Mouse (Mus musculus): ENCODE data around the gene Eng. TPM values are rescaled to one million over a fixed set of nuclear protein-coding genes. Genes with fewer than 3 reads are reported as not detected.

The Eng gene
- polyA plus RNA-seq, 1 experiment from 2014 or later: 28.4 TPM

GRCm38 (mm10) chr2:32654743-32655393 is 8.5 kb downstream of the Eng start:
- no peak for ATAC-seq (ENCODE audit: low read depth)
- Histone ChIP-seq H3K4me2 (no peak overlapping the region), H3K9ac (no peak overlapping the region), H3K27ac (replicated peaks) (peak overlapping the region; percentile 38; the same call in 1 of the 2 replicates), H3K4me1 (replicated peaks) (0 out of 2 replicates have a peak, but pooled peaks cover 5% of the 10 kb centered on the region), H3K4me3 (no peak overlapping the region), H3K36me3 (no peaks in the 10 kb centered on the region), H3K27me3 (no peaks in the 10 kb centered on the region), H3K9me3 (no peaks in the 10 kb centered on the region)
- WGBS: 79% methylated on average over 14 of the region's 14 CpGs

- no peaks in the 10 kb centered on the region for H3K27me3 ChIP-seq
- 0 out of 2 replicates have a peak, but pooled peaks cover 5% of the 10 kb centered on the region for H3K4me1 ChIP-seq (replicated peaks)
- 89% methylated on average over 3 of the region's 3 CpGs for WGBS
- H3K9ac ChIP-seq: no peak overlapping the region
- no peak overlapping the region for H3K4me2 ChIP-seq
- ATAC-seq (ENCODE audit: low read depth): no peak
- H3K4me3 ChIP-seq: no peak overlapping the region
- H3K9me3 ChIP-seq: no peaks in the 10 kb centered on the region
- no peaks in the 10 kb centered on the region for H3K36me3 ChIP-seq
- H3K27ac ChIP-seq (replicated peaks): 0 out of 2 replicates have a peak overlapping the region, but pooled peaks have one; percentile 38
These were observed 9.0 kb downstream of the Eng start for GRCm38 (mm10) chr2:32655394-32655744.

- ATAC-seq (ENCODE audit: low read depth): no peak
- H3K9ac ChIP-seq: no peak overlapping the region
- H3K4me2 ChIP-seq: no peak overlapping the region
- H3K9me3 ChIP-seq: no peaks in the 10 kb centered on the region
- H3K4me1 ChIP-seq (replicated peaks): 0 out of 2 replicates have a peak, but pooled peaks cover 5% of the 10 kb centered on the region
- no peaks in the 10 kb centered on the region for H3K27me3 ChIP-seq
- H3K4me3 ChIP-seq: no peak overlapping the region
- H3K27ac ChIP-seq (replicated peaks): no peak overlapping the region
- WGBS: 67% methylated on average over 12 of the region's 12 CpGs
- no peaks in the 10 kb centered on the region for H3K36me3 ChIP-seq
These were observed 9.4 kb downstream of the Eng start for GRCm38 (mm10) chr2:32655826-32656225.

- Histone ChIP-seq H3K27me3 (no peaks in the 10 kb centered on the region), H3K27ac (replicated peaks) (no peak overlapping the region), H3K9ac (no peak overlapping the region), H3K4me1 (replicated peaks) (0 out of 2 replicates have a peak, but pooled peaks cover 5% of the 10 kb centered on the region), H3K36me3 (no peaks in the 10 kb centered on the region), H3K4me2 (no peak overlapping the region), H3K9me3 (no peaks in the 10 kb centered on the region), H3K4me3 (no peak overlapping the region)
- 86% methylated on average over 2 of the region's 2 CpGs for WGBS
- no peak for ATAC-seq (ENCODE audit: low read depth)
These were observed 12.5 kb downstream of the Eng start for GRCm38 (mm10) chr2:32658873-32659272.

- WGBS: 71% methylated on average over 7 of the region's 7 CpGs
- no peak overlapping the region for H3K4me2 ChIP-seq
- no peaks in the 10 kb centered on the region for H3K9me3 ChIP-seq
- H3K36me3 ChIP-seq: no peaks in the 10 kb centered on the region
- peaks cover 4% of the 10 kb centered on the region; the same call in 1 of the 2 replicates for H3K4me1 ChIP-seq (replicated peaks)
- no peak for ATAC-seq (ENCODE audit: low read depth)
- no peak overlapping the region for H3K27ac ChIP-seq (replicated peaks)
- no peaks in the 10 kb centered on the region for H3K27me3 ChIP-seq
- H3K4me3 ChIP-seq: no peak overlapping the region
- no peak overlapping the region for H3K9ac ChIP-seq
These were observed 15.2 kb downstream of the Eng start for GRCm38 (mm10) chr2:32661509-32662107.

- Histone ChIP-seq H3K27me3 (no peaks in the 10 kb centered on the region), H3K9ac (no peak overlapping the region), H3K36me3 (no peaks in the 10 kb centered on the region), H3K4me3 (no peak overlapping the region), H3K4me1 (replicated peaks) (peaks cover 4% of the 10 kb centered on the region; the same call in 1 of the 2 replicates), H3K9me3 (no peaks in the 10 kb centered on the region), H3K4me2 (no peak overlapping the region), H3K27ac (replicated peaks) (no peak overlapping the region)
- WGBS: 56% methylated on average over 5 of the region's 5 CpGs
- no peak for ATAC-seq (ENCODE audit: low read depth)
These were observed 15.9 kb downstream of the Eng start for GRCm38 (mm10) chr2:32662291-32662690.

GRCm38 (mm10) chr2:32665345-32665744 is 18.9 kb downstream of the Eng start:
- H3K9ac ChIP-seq: 0 out of 2 replicates have a peak overlapping the region, but pooled peaks have one; percentile 12
- H3K4me2 ChIP-seq: no peak overlapping the region
- no peaks in the 10 kb centered on the region for H3K27me3 ChIP-seq
- H3K9me3 ChIP-seq: no peaks in the 10 kb centered on the region
- no peaks in the 10 kb centered on the region for H3K36me3 ChIP-seq
- WGBS: 67% methylated on average over 8 of the region's 8 CpGs
- H3K27ac ChIP-seq (replicated peaks): no peak overlapping the region
- no peak overlapping the region for H3K4me3 ChIP-seq
- 0 out of 2 replicates have a peak, but pooled peaks have one; percentile 8 for ATAC-seq (ENCODE audit: low read depth)
- peaks cover 12% of the 10 kb centered on the region for H3K4me1 ChIP-seq (replicated peaks)

- 81% methylated on average over 6 of the region's 6 CpGs for WGBS
These were observed 19.5 kb downstream of the Eng start for GRCm38 (mm10) chr2:32665853-32666252.

GRCm38 (mm10) chr2:32667775-32668174 is 21.4 kb downstream of the Eng start:
- 29% methylated on average over 11 of the region's 11 CpGs for WGBS
- no peaks in the 10 kb centered on the region for H3K27me3 ChIP-seq
- peaks cover 12% of the 10 kb centered on the region for H3K4me1 ChIP-seq (replicated peaks)
- no peak overlapping the region for H3K4me2 ChIP-seq
- H3K9ac ChIP-seq: no peak overlapping the region
- H3K27ac ChIP-seq (replicated peaks): no peak overlapping the region
- ATAC-seq (ENCODE audit: low read depth): no peak
- H3K36me3 ChIP-seq: no peaks in the 10 kb centered on the region
- H3K4me3 ChIP-seq: no peak overlapping the region
- H3K9me3 ChIP-seq: no peaks in the 10 kb centered on the region

More at GRCm38 (mm10) chr2:32665853-32666252, 19.5 kb downstream of the Eng start:
- H3K27ac ChIP-seq (replicated peaks): no peak overlapping the region
- H3K9ac ChIP-seq: no peak overlapping the region
- H3K36me3 ChIP-seq: no peaks in the 10 kb centered on the region
- ATAC-seq (ENCODE audit: low read depth): no peak
- H3K27me3 ChIP-seq: no peaks in the 10 kb centered on the region
- peaks cover 12% of the 10 kb centered on the region for H3K4me1 ChIP-seq (replicated peaks)
- no peak overlapping the region for H3K4me2 ChIP-seq
- H3K9me3 ChIP-seq: no peaks in the 10 kb centered on the region
- no peak overlapping the region for H3K4me3 ChIP-seq

GRCm38 (mm10) chr2:32668176-32668575 is 21.8 kb downstream of the Eng start:
- H3K36me3 ChIP-seq: no peaks in the 10 kb centered on the region
- no peak overlapping the region for H3K4me3 ChIP-seq
- H3K9ac ChIP-seq: no peak overlapping the region
- 77% methylated on average over 7 of the region's 7 CpGs for WGBS
- ATAC-seq (ENCODE audit: low read depth): no peak
- peaks cover 12% of the 10 kb centered on the region for H3K4me1 ChIP-seq (replicated peaks)
- no peak overlapping the region for H3K4me2 ChIP-seq
- H3K27ac ChIP-seq (replicated peaks): no peak overlapping the region
- no peaks in the 10 kb centered on the region for H3K27me3 ChIP-seq
- no peaks in the 10 kb centered on the region for H3K9me3 ChIP-seq

- H3K4me2 ChIP-seq: no peak overlapping the region
- no peak overlapping the region for H3K4me3 ChIP-seq
- ATAC-seq (ENCODE audit: low read depth): no peak
- 55% methylated on average over 3 of the region's 3 CpGs for WGBS
- no peak overlapping the region for H3K9ac ChIP-seq
- H3K36me3 ChIP-seq: no peaks in the 10 kb centered on the region
- no peaks in the 10 kb centered on the region for H3K9me3 ChIP-seq
- no peaks in the 10 kb centered on the region for H3K27me3 ChIP-seq
- no peak overlapping the region for H3K27ac ChIP-seq (replicated peaks)
- peaks cover 12% of the 10 kb centered on the region for H3K4me1 ChIP-seq (replicated peaks)
These were observed 23.5 kb downstream of the Eng start for GRCm38 (mm10) chr2:32669876-32670275.

GRCm38 (mm10) chr2:32671147-32671546 is 24.8 kb downstream of the Eng start:
- Histone ChIP-seq H3K36me3 (no peaks in the 10 kb centered on the region), H3K4me1 (replicated peaks) (peaks cover 8% of the 10 kb centered on the region; the same call in 1 of the 2 replicates)

More at GRCm38 (mm10) chr2:32671147-32671546, 24.8 kb downstream of the Eng start:
- no peak overlapping the region for H3K27ac ChIP-seq (replicated peaks)
- H3K4me3 ChIP-seq: no peak overlapping the region
- H3K4me2 ChIP-seq: no peak overlapping the region
- H3K9me3 ChIP-seq: no peaks in the 10 kb centered on the region
- H3K9ac ChIP-seq: no peak overlapping the region
- no peak for ATAC-seq (ENCODE audit: low read depth)
- no peaks in the 10 kb centered on the region for H3K27me3 ChIP-seq
- 89% methylated on average over 9 of the region's 9 CpGs for WGBS
